Comparison of ENCODE assay signal across 8 mouse cellular contexts in genomic region chr3:87525837-87526570, GRCm38 (mm10). TPM values are rescaled to one million over a fixed set of nuclear protein-coding genes. Genes with fewer than 3 reads are reported as not detected.
DNase-seq lines count a peak whose midpoint lies in the region; ATAC-seq lines count a peak whose summit lies in the region.

No protein-coding gene starts in this region.

- H3K9me3 ChIP-seq in embryonic facial prominence, embryonic 11.5 days (replicated peaks; ENCODE audit: control insufficient read depth, low read length) = no peaks in the 10 kb centered on the region
- no peaks in the 10 kb centered on the region for H3K9me3 ChIP-seq in hindbrain, embryonic 14.5 days (ENCODE audit: control insufficient read depth, low read length)
- no peaks in the 10 kb centered on the region for H3K9me3 ChIP-seq in liver, embryonic 12.5 days (replicated peaks)
- no peaks in the 10 kb centered on the region for H3K9me3 ChIP-seq in neural tube, embryonic 11.5 days (ENCODE audit: control insufficient read depth, low read length)

- WGBS in embryonic facial prominence, embryonic 11.5 days = 8% methylated on average over 27 of the region's 27 CpGs
- WGBS in hindbrain, embryonic 14.5 days = 8% methylated on average over 27 of the region's 27 CpGs
- WGBS in liver, embryonic 12.5 days (ENCODE audit: insufficient replicate concordance) = 7% methylated on average over 27 of the region's 27 CpGs
- WGBS in neural tube, embryonic 11.5 days = 3% methylated on average over 27 of the region's 27 CpGs

- peak overlapping the region; percentile 97 for H3K9ac ChIP-seq in embryonic facial prominence, embryonic 11.5 days (replicated peaks; ENCODE audit: low read length)
- peak overlapping the region; percentile 100 for H3K9ac ChIP-seq in hindbrain, embryonic 14.5 days
- H3K9ac ChIP-seq in liver, embryonic 12.5 days = peak overlapping the region; percentile 93
- H3K9ac ChIP-seq in neural tube, embryonic 11.5 days (ENCODE audit: low read length) = peak overlapping the region; percentile 88

- H3K4me3 ChIP-seq in embryonic facial prominence, embryonic 11.5 days (ENCODE audit: low read depth, low read length) = peak overlapping the region; percentile 99
- peak overlapping the region; percentile 99 for H3K4me3 ChIP-seq in hindbrain, embryonic 14.5 days (replicated peaks; ENCODE audit: low read length)
- H3K4me3 ChIP-seq in liver, embryonic 12.5 days = peak overlapping the region; percentile 88
- H3K4me3 ChIP-seq in neural tube, embryonic 11.5 days (ENCODE audit: low read depth, low read length) = peak overlapping the region; percentile 73

- peak; percentile 22 for DNase-seq in retina, postnatal 1 day
- DNase-seq in retina, embryonic 14.5 days (ENCODE audit: low spot score) = no peak
- no peak for DNase-seq in embryonic facial prominence, embryonic 11.5 days (ENCODE audit: low spot score)
- no peak for DNase-seq in hindbrain, embryonic 14.5 days (ENCODE audit: low spot score)
- no peak for DNase-seq in neural tube, embryonic 11.5 days (ENCODE audit: low spot score)
- no peak for DNase-seq in urinary bladder, postnatal 25 days (ENCODE audit: low spot score)
- DNase-seq in right cerebral cortex, postnatal 36 days (ENCODE audit: low spot score in 2 of 2) = no peak

- H3K27me3 ChIP-seq in embryonic facial prominence, embryonic 11.5 days (ENCODE audit: control insufficient read depth, insufficient read depth, low read length) = no peaks in the 10 kb centered on the region
- H3K27me3 ChIP-seq in hindbrain, embryonic 14.5 days (ENCODE audit: control insufficient read depth, insufficient read depth, low read length) = no peaks in the 10 kb centered on the region
- no peaks in the 10 kb centered on the region for H3K27me3 ChIP-seq in liver, embryonic 12.5 days (replicated peaks)
- no peaks in the 10 kb centered on the region for H3K27me3 ChIP-seq in neural tube, embryonic 11.5 days (ENCODE audit: control insufficient read depth, insufficient read depth, low read length)

- peak overlapping the region; percentile 59; the same call in 1 of the 2 replicates for H3K27ac ChIP-seq in embryonic facial prominence, embryonic 11.5 days (replicated peaks; ENCODE audit: low read depth, low read length)
- H3K27ac ChIP-seq in hindbrain, embryonic 14.5 days = peak overlapping the region; percentile 91
- H3K27ac ChIP-seq in liver, embryonic 12.5 days = peak overlapping the region; percentile 73
- H3K27ac ChIP-seq in neural tube, embryonic 11.5 days (ENCODE audit: low read depth, low read length) = no peak overlapping the region

- peaks cover 3% of the 10 kb centered on the region for H3K36me3 ChIP-seq in embryonic facial prominence, embryonic 11.5 days (replicated peaks; ENCODE audit: control insufficient read depth, insufficient read depth, low read depth, low read length)
- peaks cover 38% of the 10 kb centered on the region for H3K36me3 ChIP-seq in hindbrain, embryonic 14.5 days (replicated peaks; ENCODE audit: control insufficient read depth, insufficient read depth)
- H3K36me3 ChIP-seq in liver, embryonic 12.5 days = peaks cover 39% of the 10 kb centered on the region
- H3K36me3 ChIP-seq in neural tube, embryonic 11.5 days (ENCODE audit: control insufficient read depth, insufficient read depth, low read length) = peaks cover 3% of the 10 kb centered on the region; the same call in 1 of the 2 replicates

- H3K4me2 ChIP-seq in embryonic facial prominence, embryonic 11.5 days (ENCODE audit: low read depth, low read length) = peak overlapping the region; percentile 82
- peak overlapping the region; percentile 73 for H3K4me2 ChIP-seq in hindbrain, embryonic 14.5 days (replicated peaks)
- peak overlapping the region; percentile 86 for H3K4me2 ChIP-seq in liver, embryonic 12.5 days
- H3K4me2 ChIP-seq in neural tube, embryonic 11.5 days (ENCODE audit: low read depth) = peak overlapping the region; percentile 70

- no peaks in the 10 kb centered on the region; the same call in 1 of the 2 replicates for H3K4me1 ChIP-seq in embryonic facial prominence, embryonic 11.5 days (ENCODE audit: control insufficient read depth, insufficient read depth, low read length)
- peaks cover 17% of the 10 kb centered on the region for H3K4me1 ChIP-seq in hindbrain, embryonic 14.5 days (replicated peaks; ENCODE audit: control insufficient read depth, insufficient read depth, low read length)
- H3K4me1 ChIP-seq in liver, embryonic 12.5 days = peaks cover 31% of the 10 kb centered on the region
- H3K4me1 ChIP-seq in neural tube, embryonic 11.5 days (ENCODE audit: control insufficient read depth, insufficient read depth, low read length) = peaks cover 7% of the 10 kb centered on the region

- ATAC-seq in embryonic facial prominence, embryonic 11.5 days (replicated peaks; ENCODE audit: insufficient number of reproducible peaks, low FRiP score, low TSS enrichment, low read depth) = peak; percentile 54
- peak; percentile 32 for ATAC-seq in hindbrain, embryonic 14.5 days (ENCODE audit: low FRiP score)
- ATAC-seq in liver, embryonic 12.5 days = peak; percentile 57
- peak; percentile 58; the same call in 1 of the 2 replicates for ATAC-seq in neural tube, embryonic 11.5 days (ENCODE audit: insufficient read depth, low FRiP score, low TSS enrichment)

RNA-seq across cellular contexts. Expression of gene Etv3, which starts 0.8 kb away (rescaled TPM):
- polyA plus RNA-seq in embryonic facial prominence, embryonic 11.5 days (2014; fragmentation: Nextera tagmentation; extraction: Ambion mirVana) = 8.5 and 9.8 TPM in 2 replicates
- 7.0 and 7.1 TPM in 2 replicates for polyA plus RNA-seq in hindbrain, embryonic 14.5 days (2014; fragmentation: Nextera tagmentation; extraction: Ambion mirVana)
- 5.2 and 5.6 TPM in 2 replicates for polyA plus RNA-seq in liver, embryonic 12.5 days (2016; fragmentation: Nextera tagmentation; extraction: Ambion mirVana)
- 7.8 and 8.6 TPM in 2 replicates for polyA plus RNA-seq in neural tube, embryonic 11.5 days (2014; fragmentation: Nextera tagmentation; extraction: Ambion mirVana)
